Mouse (Mus musculus): ENCODE data around the gene Jmjd4.

The Jmjd4 gene

GRCm38 (mm10) chr11:59471413-59472325 lies 21.8 kb downstream of the Jmjd4 start:
- DNase-seq (ENCODE audit: low read depth, low spot score) = no peak

DNA sequence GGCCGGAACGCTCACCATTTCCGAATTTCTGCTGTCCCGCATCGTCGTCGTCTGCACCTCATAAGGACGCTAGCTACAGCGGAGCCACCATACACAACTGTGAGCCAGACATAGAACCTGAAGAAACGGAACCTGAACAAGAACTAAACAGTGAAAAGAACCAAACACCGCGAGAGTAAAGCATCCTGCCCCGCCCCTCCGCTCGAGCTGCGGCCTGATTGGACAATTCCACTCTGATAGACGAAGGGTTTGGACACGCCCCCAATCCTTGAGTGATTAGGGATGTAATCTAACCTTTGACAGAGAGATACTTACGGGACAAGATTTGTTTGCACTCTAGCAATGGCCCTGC lies 22.5 kb downstream of the Jmjd4 start, which contains the start of gene Zfp867:
Gene Zfp867 (minus strand): TSS at position 149 of the 352 bp plus-strand sequence.
- peak; percentile 61 for DNase-seq (ENCODE audit: low read depth, low spot score)

DNA sequence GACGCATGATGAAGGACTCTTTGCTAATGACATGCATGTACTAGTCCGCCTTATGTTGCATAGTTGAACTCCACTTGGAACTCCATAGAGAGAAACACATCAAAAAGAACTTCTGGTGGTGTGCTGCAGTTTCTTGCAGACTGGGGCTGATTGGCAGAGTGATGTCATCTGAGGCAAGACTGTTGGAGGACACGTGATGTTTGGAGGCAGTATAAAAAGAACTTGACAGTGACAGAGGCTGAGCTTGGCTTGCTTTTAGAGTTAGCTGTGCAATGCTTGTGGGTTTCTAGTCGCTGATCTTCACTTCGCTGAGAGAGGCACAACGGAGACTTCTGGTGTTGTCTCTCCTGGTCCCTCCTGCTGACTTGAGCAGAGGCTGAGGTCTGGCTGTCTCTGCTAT lies 27.4 kb downstream of the Jmjd4 start:
- no peak for DNase-seq (ENCODE audit: low read depth, low spot score)

DNA sequence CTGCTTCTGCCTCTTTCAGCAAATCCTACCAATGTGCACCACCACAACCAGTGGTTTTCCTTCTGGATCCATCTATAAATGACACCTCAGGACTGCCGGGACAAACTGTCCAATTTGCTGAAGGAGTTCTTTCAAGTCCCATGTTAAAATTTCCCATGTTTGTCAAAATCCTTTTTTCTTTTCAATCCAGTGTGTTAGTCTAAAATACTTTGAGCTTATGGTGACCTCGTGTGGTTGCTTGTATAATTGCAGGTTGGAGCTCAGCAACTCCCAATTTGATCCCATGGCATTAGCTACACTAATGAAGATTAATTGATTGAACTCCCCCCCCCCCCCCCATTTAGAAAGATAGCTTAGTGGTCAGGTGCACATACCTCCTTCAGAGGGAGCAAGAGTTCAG lies 33.4 kb downstream of the Jmjd4 start:
- DNase-seq (ENCODE audit: low read depth, low spot score) = peak; percentile 26

DNA sequence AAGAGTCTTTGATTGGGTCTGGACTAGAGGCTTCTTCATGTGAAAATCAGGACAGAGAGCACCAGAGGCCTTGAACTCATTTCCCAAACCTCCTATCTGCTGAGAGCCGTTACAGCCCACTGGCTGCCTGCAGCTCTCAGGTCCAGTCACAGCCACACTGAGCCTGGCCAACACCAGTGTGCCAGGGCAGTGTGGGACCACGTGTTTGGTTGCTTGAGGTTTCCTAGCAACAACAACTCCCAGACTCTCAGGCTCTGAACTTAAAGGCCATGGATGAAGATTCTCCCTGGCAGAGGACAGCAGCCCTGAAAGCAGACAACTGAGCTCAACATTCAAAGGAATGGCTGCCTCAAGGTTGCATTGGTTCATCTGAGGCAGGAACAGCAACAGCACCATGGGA lies 35.8 kb downstream of the Jmjd4 start:
- no peak for DNase-seq (ENCODE audit: low read depth, low spot score)

DNA sequence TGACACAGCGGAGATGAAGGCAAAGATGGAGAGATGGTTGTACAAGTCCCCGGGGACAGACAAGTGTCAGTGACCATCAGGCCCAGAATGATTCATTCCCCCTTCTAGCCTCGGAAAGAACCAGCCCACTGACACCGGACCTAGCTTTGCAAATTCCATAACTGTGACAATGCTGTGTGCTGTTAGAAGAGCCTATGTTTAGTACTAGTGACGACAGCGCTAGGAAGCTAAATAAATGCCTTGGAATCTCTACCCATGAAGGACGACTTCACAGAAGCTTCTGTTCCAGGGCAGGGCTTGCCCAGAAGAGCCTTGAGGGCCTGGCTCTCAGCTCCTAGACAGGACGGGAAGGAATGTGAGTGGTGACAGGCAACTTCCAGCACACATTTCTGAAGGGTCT lies 36.4 kb downstream of the Jmjd4 start:
- no peak for DNase-seq (ENCODE audit: low read depth, low spot score)

DNA sequence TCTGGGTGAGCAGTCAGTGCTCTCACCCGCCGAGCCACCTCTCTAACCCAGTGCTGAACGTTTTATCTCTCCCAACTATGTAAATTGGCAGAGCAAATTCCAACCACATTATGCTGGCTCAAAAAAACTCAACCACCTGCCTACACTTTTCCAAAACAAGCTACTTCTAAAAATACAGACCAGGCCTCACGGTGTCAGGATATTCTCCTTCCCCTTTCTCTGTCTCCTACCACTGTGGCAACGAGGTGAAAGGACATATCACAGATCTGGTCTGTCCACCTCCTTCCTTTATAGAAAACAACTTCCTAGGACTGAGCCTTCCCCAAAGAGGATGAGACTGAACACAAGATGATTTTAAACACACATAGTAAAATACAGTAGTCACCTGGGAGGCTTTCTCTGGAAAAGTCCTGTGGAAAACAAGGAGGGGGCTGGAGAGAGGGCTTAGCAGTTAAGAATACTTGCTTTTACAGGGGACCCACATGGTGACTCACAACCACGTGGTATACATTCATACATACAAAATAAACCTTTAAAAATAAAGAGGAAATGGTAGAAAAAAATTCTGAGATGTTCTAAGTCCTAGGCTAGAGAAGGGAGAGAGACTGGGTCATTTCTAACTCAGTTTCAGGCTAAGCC lies 46.9 kb downstream of the Jmjd4 start:
- DNase-seq (ENCODE audit: low read depth, low spot score) = no peak

GRCm38 (mm10) chr11:59497747-59498146 lies 47.9 kb downstream of the Jmjd4 start:
- no peak for DNase-seq (ENCODE audit: low read depth, low spot score)

- no peak for DNase-seq (ENCODE audit: low read depth, low spot score)
These were observed 52.3 kb downstream of the Jmjd4 start for GRCm38 (mm10) chr11:59501978-59502700.

DNA sequence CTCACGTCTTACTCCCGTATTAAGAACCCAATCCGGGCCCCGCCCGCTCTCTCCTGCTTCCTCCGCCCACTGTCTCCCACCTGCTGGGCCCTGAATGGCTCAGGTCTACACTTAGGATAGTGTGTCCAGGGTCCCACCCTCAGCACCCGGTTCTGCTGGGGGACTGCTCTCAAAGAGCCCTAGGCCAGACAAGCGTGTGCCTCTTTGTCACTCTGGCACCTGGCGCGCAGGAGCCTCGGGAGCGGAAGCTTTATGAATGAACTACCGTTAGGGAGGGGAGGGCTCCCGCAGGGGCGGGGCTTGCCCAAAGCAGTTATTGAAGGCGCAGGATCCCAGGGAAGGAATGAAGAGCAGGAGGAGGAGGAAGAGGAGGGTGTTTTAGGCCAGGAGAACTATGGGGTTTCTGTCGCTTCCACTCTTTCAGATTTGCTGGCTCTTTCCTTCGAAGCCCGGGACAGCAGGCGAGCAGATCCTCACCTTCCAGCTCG lies 55.5 kb downstream of the Jmjd4 start:
- no peak for DNase-seq (ENCODE audit: low read depth, low spot score)

DNA sequence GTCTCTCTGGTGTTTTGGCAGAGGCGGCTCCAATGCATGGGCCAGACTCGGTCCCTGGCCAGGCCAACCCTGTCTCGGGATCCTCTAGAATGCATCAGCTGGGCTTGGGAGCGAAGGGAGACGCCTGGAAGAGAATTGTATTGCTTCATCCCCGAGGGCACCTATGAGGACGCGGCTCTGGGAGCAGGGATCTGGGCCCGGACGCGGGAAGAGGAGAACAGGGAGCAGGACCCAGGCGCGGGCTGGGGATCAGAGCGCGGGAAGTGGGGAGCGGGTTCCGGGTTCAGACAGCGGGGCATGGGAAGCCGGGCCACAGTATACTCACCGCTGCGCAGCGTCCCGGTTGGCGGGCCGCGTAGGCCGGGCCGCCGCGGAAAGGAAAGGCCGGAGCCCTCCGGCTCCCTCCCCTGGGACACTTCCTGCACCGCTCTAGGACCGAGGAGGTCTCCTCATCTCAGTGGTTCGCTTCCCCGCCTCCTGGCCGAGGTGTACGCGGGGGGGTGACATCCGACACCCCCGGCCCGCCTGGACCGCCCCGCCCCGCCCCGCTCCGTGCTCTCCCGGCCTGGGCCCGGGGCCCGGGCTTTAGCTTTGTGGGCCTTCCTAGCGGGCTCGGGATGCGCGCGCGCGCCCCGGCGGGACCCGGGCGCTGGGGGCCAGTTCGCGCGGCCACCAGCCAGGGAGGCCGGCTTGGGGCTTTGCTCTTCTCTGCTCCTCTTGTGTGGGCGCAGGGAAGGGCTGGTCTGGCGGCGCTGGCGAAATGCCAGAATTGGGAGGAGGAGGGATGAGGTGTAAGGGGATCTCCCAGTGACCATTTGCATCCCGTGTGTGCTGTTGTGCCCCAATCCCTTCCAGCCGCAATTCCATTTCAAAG lies 56.2 kb downstream of the Jmjd4 start:
- no peak for DNase-seq (ENCODE audit: low read depth, low spot score)

GRCm38 (mm10) chr11:59506713-59507074 lies 56.8 kb downstream of the Jmjd4 start:
- DNase-seq (ENCODE audit: low read depth, low spot score) = no peak
